Mouse (Mus musculus) lung, embryonic 14.5 days (tissue): Measurements from ENCODE around the gene Jarid2. TPM values are rescaled to one million over a fixed set of nuclear protein-coding genes. Genes with fewer than 3 reads are reported as not detected.

Source experiments
- ATAC-seq: fragments of 200-750 bp; cut with Nextera tagmentation; 2 replicates; pipeline ENCODE4 v1.8.0; 2017; ENCODE audit warnings: mild to moderate bottlenecking, moderate TSS enrichment, moderate library complexity; ENCODE audit not compliant: insufficient read depth
- DNase-seq: peaks from one replicate; pipeline ENCODE4 v3.0.0-alpha.2; 2015
- H3K27ac ChIP-seq: fragments of 300-500 bp; sonication (generic); 2 replicates; pipeline ENCODE4 v1.5.1; 2014; ENCODE audit warnings: low read depth, mild to moderate bottlenecking, moderate library complexity
- H3K27me3 ChIP-seq: fragments of 300-500 bp; sonication (generic); 2 replicates; pipeline ENCODE4 v1.6.1; 2014; ENCODE audit warnings: low read length, control low read depth; ENCODE audit not compliant: insufficient read depth
- H3K36me3 ChIP-seq: fragments of 300-500 bp; sonication (generic); 2 replicates; pipeline ENCODE4 v1.6.1; 2014; ENCODE audit warnings: control low read depth; ENCODE audit not compliant: insufficient read depth
- H3K4me1 ChIP-seq: fragments of 300-500 bp; sonication (generic); 2 replicates; pipeline ENCODE4 v1.6.1; 2014; ENCODE audit warnings: antibody characterized with exemption, control low read depth; ENCODE audit not compliant: insufficient read depth
- H3K4me2 ChIP-seq: fragments of 300-500 bp; sonication (generic); 2 replicates; pipeline ENCODE4 v1.6.1; 2014; ENCODE audit warnings: mild to moderate bottlenecking
- H3K4me3 ChIP-seq: fragments of 300-500 bp; sonication (generic); 2 replicates; pipeline ENCODE4 v1.5.1; 2014; ENCODE audit warnings: low read depth, low read length
- H3K9ac ChIP-seq: fragments of 300-500 bp; sonication (generic); 2 replicates; pipeline ENCODE4 v1.6.1; 2014
- H3K9me3 ChIP-seq: fragments of 300-500 bp; sonication (generic); 2 replicates; pipeline ENCODE4 v1.6.1; 2016; ENCODE audit warnings: low read depth, low read length, control low read depth
- CTCF ChIP-seq: IDR thresholded peaks from 2 replicates; pipeline ENCODE4 v1.5.1; 2016; ENCODE audit warnings: antibody characterized with exemption, low read depth
- WGBS: fragments of 180-500 bp; shearing (Covaris S2); extraction: QIAGEN DNeasy Blood & Tissue Kit; methylation state at CpG from one replicate; pipeline ENCODE4 v1.1.7; 2014; 5-methylcytosine and 5-hydroxymethylcytosine counted together
- polyA plus RNA-seq: library from polyadenylated mRNA; unstranded; fragments of >200 nt; fragmentation: Nextera tagmentation; extraction: Ambion mirVana; gene quantifications from 2 replicates; pipeline ENCODE4 v1.2.1, GENCODE M21; 2014

Gene Jarid2
- polyA plus RNA-seq, 1 experiment from 2014 or later, result 18.4 TPM

GRCm38 (mm10) chr13:44812381-44812780, 83.1 kb downstream of the Jarid2 start:
- no peak overlapping the region for H3K9ac ChIP-seq
- no peaks in the 10 kb centered on the region for H3K27me3 ChIP-seq
- TF ChIP-seq CTCF, result no peak
- 70% methylated on average over 5 of the region's 5 CpGs for WGBS
- peaks cover 5% of the 10 kb centered on the region; the same call in 1 of the 2 replicates for H3K4me1 ChIP-seq
- no peak overlapping the region for H3K27ac ChIP-seq
- ATAC-seq (no peak), DNase-seq (no peak)
- H3K4me2 ChIP-seq, result no peak overlapping the region
- H3K36me3 ChIP-seq, result no peaks in the 10 kb centered on the region
- no peaks in the 10 kb centered on the region for H3K9me3 ChIP-seq
- no peak overlapping the region for H3K4me3 ChIP-seq

- 6% methylated on average over 4 of the region's 4 CpGs for whole genome bisulfite sequencing
- Histone ChIP-seq H3K4me1 (peaks cover 24% of the 10 kb centered on the region), H3K4me3 (no peak overlapping the region), H3K9me3 (no peaks in the 10 kb centered on the region), H3K27me3 (no peaks in the 10 kb centered on the region), H3K4me2 (no peak overlapping the region), H3K27ac (peak overlapping the region; percentile 36; the same call in 1 of the 2 replicates), H3K9ac (no peak overlapping the region), H3K36me3 (no peaks in the 10 kb centered on the region)
- peak; percentile 79 for ATAC-seq
- peak; percentile 92 for DNase-seq
- no peak for TF ChIP-seq CTCF
Measured at GRCm38 (mm10) chr13:44819400-44819799, 90.1 kb downstream of the Jarid2 start.

- H3K27me3 ChIP-seq, result no peaks in the 10 kb centered on the region
- H3K9me3 ChIP-seq, result no peaks in the 10 kb centered on the region
- no peak for TF ChIP-seq CTCF
- DNase-seq, result no peak
- H3K4me3 ChIP-seq, result no peak overlapping the region
- H3K27ac ChIP-seq, result no peak overlapping the region
- H3K9ac ChIP-seq, result no peak overlapping the region
- H3K4me1 ChIP-seq, result peaks cover 19% of the 10 kb centered on the region
- no peak for ATAC-seq
- no peak overlapping the region for H3K4me2 ChIP-seq
- H3K36me3 ChIP-seq, result no peaks in the 10 kb centered on the region
Measured at GRCm38 (mm10) chr13:44822578-44822977, 93.3 kb downstream of the Jarid2 start.

- no peak for DNase-seq
- Histone ChIP-seq H3K9ac (no peak overlapping the region), H3K27ac (no peak overlapping the region), H3K4me2 (no peak overlapping the region), H3K9me3 (no peaks in the 10 kb centered on the region), H3K36me3 (no peaks in the 10 kb centered on the region), H3K4me3 (no peak overlapping the region), H3K4me1 (no peaks in the 10 kb centered on the region), H3K27me3 (no peaks in the 10 kb centered on the region)
- WGBS, result 85% methylated on average over 5 of the region's 5 CpGs
- no peak for ATAC-seq
- TF ChIP-seq CTCF, result no peak
Measured at GRCm38 (mm10) chr13:44828903-44829302, 99.6 kb downstream of the Jarid2 start.

GRCm38 (mm10) chr13:44832104-44832503, 102.8 kb downstream of the Jarid2 start:
- DNase-seq (no peak), ATAC-seq (no peak)
- Histone ChIP-seq H3K36me3 (no peaks in the 10 kb centered on the region), H3K4me3 (no peak overlapping the region), H3K9ac (no peak overlapping the region), H3K9me3 (no peaks in the 10 kb centered on the region), H3K27ac (no peak overlapping the region), H3K27me3 (no peaks in the 10 kb centered on the region), H3K4me1 (no peaks in the 10 kb centered on the region), H3K4me2 (no peak overlapping the region)
- no peak for TF ChIP-seq CTCF
- WGBS, result 83% methylated on average over 2 of the region's 2 CpGs

- no peaks in the 10 kb centered on the region for H3K4me1 ChIP-seq
- 85% methylated on average over 4 of the region's 4 CpGs for WGBS
- no peak for TF ChIP-seq CTCF
- no peaks in the 10 kb centered on the region for H3K27me3 ChIP-seq
- H3K4me2 ChIP-seq, result no peak overlapping the region
- no peaks in the 10 kb centered on the region for H3K36me3 ChIP-seq
- no peak for DNase-seq
- H3K9me3 ChIP-seq, result no peaks in the 10 kb centered on the region
- H3K27ac ChIP-seq, result no peak overlapping the region
- H3K9ac ChIP-seq, result no peak overlapping the region
- ATAC-seq, result no peak
- H3K4me3 ChIP-seq, result no peak overlapping the region
Measured at GRCm38 (mm10) chr13:44832866-44833265, 103.6 kb downstream of the Jarid2 start.

- Histone ChIP-seq H3K4me2 (no peak overlapping the region), H3K9me3 (no peaks in the 10 kb centered on the region), H3K4me3 (no peak overlapping the region), H3K9ac (no peak overlapping the region), H3K4me1 (no peaks in the 10 kb centered on the region), H3K36me3 (no peaks in the 10 kb centered on the region), H3K27ac (no peak overlapping the region), H3K27me3 (no peaks in the 10 kb centered on the region)
- WGBS, result 46% methylated on average over 3 of the region's 3 CpGs
- ATAC-seq (peak; percentile 58), DNase-seq (peak; percentile 88)
- TF ChIP-seq CTCF, result peak; percentile 87
Measured at GRCm38 (mm10) chr13:44833353-44833752, 104.1 kb downstream of the Jarid2 start.

- Histone ChIP-seq H3K4me1 (peaks cover 11% of the 10 kb centered on the region), H3K9ac (no peak overlapping the region), H3K36me3 (no peaks in the 10 kb centered on the region), H3K27me3 (no peaks in the 10 kb centered on the region), H3K4me2 (no peak overlapping the region), H3K4me3 (no peak overlapping the region), H3K9me3 (no peaks in the 10 kb centered on the region), H3K27ac (no peak overlapping the region)
- no peak for TF ChIP-seq CTCF
- ATAC-seq, result no peak
- DNase-seq, result no peak
- 85% methylated on average over 6 of the region's 6 CpGs for WGBS
Measured at GRCm38 (mm10) chr13:44837445-44837844, 108.2 kb downstream of the Jarid2 start.
